Mouse (Mus musculus): Measurements from ENCODE around the gene Tusc2.

GRCm38 (mm10) chr9:107612191-107612944 is 49.3 kb downstream of the Tusc2 start:
- TF ChIP-seq MAX (IDR thresholded peaks at IDR 0.05; ENCODE audit: low read depth), result no peak
- TF ChIP-seq TCF12 (IDR thresholded peaks at IDR 0.05; ENCODE audit: insufficient read depth, poor library complexity, severe bottlenecking), result no peak
- no peak for TF ChIP-seq REST (IDR thresholded peaks at IDR 0.05; ENCODE audit: insufficient read depth, insufficient read length)
- TF ChIP-seq E2F4 (IDR thresholded peaks at IDR 0.05; ENCODE audit: insufficient read depth), result no peak
- peak; percentile 76 for TF ChIP-seq POLR2A (IDR thresholded peaks at IDR 0.05; ENCODE audit: insufficient read length, low read depth)
- no peak for TF ChIP-seq USF1 (IDR thresholded peaks at IDR 0.05; ENCODE audit: low read depth)
